Mouse (Mus musculus) heart, postnatal 0 days (tissue): ENCODE data around the gene Rdh13. TPM values are rescaled to one million over a fixed set of nuclear protein-coding genes. Genes with fewer than 3 reads are reported as not detected.
A peak's percentile ranks its signal among the peaks of the same experiment; 100 is the strongest.

Source experiments
- ATAC-seq: fragments of 200-750 bp; cut with Nextera tagmentation; 2 replicates; pipeline ENCODE4 v1.8.0; 2017; ENCODE audit warnings: low read depth, moderate number of reproducible peaks, moderate library complexity; ENCODE audit not compliant: insufficient read depth
- DNase-seq: peaks from one replicate; pipeline ENCODE4 v3.0.0-alpha.2; 2016; ENCODE audit warnings: low spot score
- H3K27ac ChIP-seq: fragments of 300-500 bp; sonication (generic); 2 replicates; pipeline ENCODE4 v1.5.1; 2014; ENCODE audit warnings: low read depth, mild to moderate bottlenecking
- H3K27me3 ChIP-seq: fragments of 300-500 bp; sonication (generic); 2 replicates; pipeline ENCODE4 v1.6.1; 2014; ENCODE audit warnings: low read length, mixed read lengths; ENCODE audit not compliant: control insufficient read depth, insufficient read depth
- H3K36me3 ChIP-seq: fragments of 300-500 bp; sonication (generic); replicated peaks from 2 replicates; pipeline ENCODE4 v1.6.1; 2014; ENCODE audit warnings: low read length, mixed read lengths; ENCODE audit not compliant: control insufficient read depth, insufficient read depth
- H3K4me1 ChIP-seq: fragments of 300-500 bp; sonication (generic); 2 replicates; pipeline ENCODE4 v1.6.1; 2014; ENCODE audit warnings: antibody characterized with exemption; ENCODE audit not compliant: control insufficient read depth, insufficient read depth
- H3K4me2 ChIP-seq: fragments of 300-500 bp; sonication (generic); 2 replicates; pipeline ENCODE4 v1.6.1; 2014; ENCODE audit warnings: low read depth, mild to moderate bottlenecking, low read length, moderate library complexity
- H3K4me3 ChIP-seq: fragments of 300-500 bp; sonication (generic); 2 replicates; pipeline ENCODE4 v1.5.1; 2014; ENCODE audit warnings: low read depth, low read length
- H3K9ac ChIP-seq: fragments of 300-500 bp; sonication (generic); replicated peaks from 2 replicates; pipeline ENCODE4 v1.6.1; 2014; ENCODE audit warnings: low read depth, low read length, mixed read lengths
- H3K9me3 ChIP-seq: fragments of 300-500 bp; sonication (generic); replicated peaks from 2 replicates; pipeline ENCODE4 v1.6.1; 2016; ENCODE audit warnings: low read length; ENCODE audit not compliant: control insufficient read depth
- CTCF ChIP-seq: IDR thresholded peaks from 2 replicates; pipeline ENCODE4 v1.5.1; 2016; ENCODE audit warnings: antibody characterized with exemption, control low read depth, low read depth
- EP300 ChIP-seq: IDR thresholded peaks from 2 replicates; pipeline ENCODE4 v1.6.1; 2016; ENCODE audit warnings: antibody characterized with exemption, low read depth
- WGBS: fragments of 180-500 bp; shearing (Covaris S2); extraction: QIAGEN DNeasy Blood & Tissue Kit; methylation state at CpG from one replicate; pipeline ENCODE4 v1.1.7; 2014; 5-methylcytosine and 5-hydroxymethylcytosine counted together
- polyA plus RNA-seq: library from polyadenylated mRNA; unstranded; fragments of >200 nt; fragmentation: Nextera tagmentation; extraction: Ambion mirVana; gene quantifications from 2 replicates; pipeline ENCODE4 v1.2.1, GENCODE M21; 2015
- total RNA-seq: library from RNA; depleted of rRNA; stranded (reverse); fragments of >200 nt; gene quantifications from 2 replicates; pipeline ENCODE4 v1.2.3, GENCODE M21; 2014; ENCODE audit warnings: low replicate concordance; rRNA removed

Rdh13 gene
- total RNA-seq = 19.4 and 70.3 TPM in 2 replicates
- polyA plus RNA-seq = 24.9 and 28.0 TPM in 2 replicates

GRCm38 (mm10) chr7:4445216-4445791, at the start of gene Rdh13:
TSS of gene Rdh13 (minus strand) at chr7:4445649.
- H3K27me3 ChIP-seq = no peaks in the 10 kb centered on the region
- H3K9ac ChIP-seq = peak within 1 kb of the TSS; percentile 71
- DNase-seq (peak; percentile 95), ATAC-seq (peak; percentile 95)
- 0% methylated on average over 35 of the region's 35 CpGs for WGBS
- H3K4me1 ChIP-seq = 0 out of 2 replicates have a peak, but pooled peaks cover 7% of the 10 kb centered on the region
- peak within 1 kb of the TSS; percentile 56 for H3K4me2 ChIP-seq
- TF ChIP-seq EP300 (no peak), CTCF (peak; percentile 1; the same call in 1 of the 2 replicates)
- H3K4me3 ChIP-seq = peak within 1 kb of the TSS; percentile 87
- peak within 1 kb of the TSS; percentile 94 for H3K27ac ChIP-seq
- H3K36me3 ChIP-seq = peaks cover 39% of the 10 kb centered on the region
- no peaks in the 10 kb centered on the region for H3K9me3 ChIP-seq

DNA sequence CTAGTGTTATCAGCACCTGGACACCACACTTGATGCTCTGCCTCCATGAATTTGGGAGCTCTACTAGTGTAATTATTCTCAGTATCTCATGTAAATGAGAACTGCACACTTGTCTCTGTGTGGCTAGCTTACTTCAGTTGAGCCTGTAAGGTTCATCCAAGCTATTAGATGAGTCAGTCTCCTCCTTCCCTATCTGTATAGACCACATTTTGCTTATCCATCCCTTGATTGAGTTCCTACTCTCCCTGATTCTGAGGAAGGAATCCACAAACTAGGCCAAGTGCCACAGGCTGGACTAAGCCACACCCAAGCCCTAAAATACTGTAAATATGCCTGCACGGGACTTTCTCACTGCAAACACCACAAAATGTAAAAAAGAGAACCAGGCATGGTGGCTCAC, 48.5 kb upstream of the Rdh13 start:
- WGBS = 57% methylated on average over 1 of the region's 1 CpGs
- Histone ChIP-seq H3K9ac (no peak overlapping the region), H3K4me3 (no peak overlapping the region), H3K4me1 (peaks cover 32% of the 10 kb centered on the region), H3K9me3 (no peaks in the 10 kb centered on the region), H3K27ac (no peak overlapping the region), H3K4me2 (no peak overlapping the region), H3K36me3 (peaks cover 59% of the 10 kb centered on the region), H3K27me3 (no peaks in the 10 kb centered on the region)
- ATAC-seq (no peak), DNase-seq (no peak)
- TF ChIP-seq EP300 = no peak
- no peak for TF ChIP-seq CTCF

DNA sequence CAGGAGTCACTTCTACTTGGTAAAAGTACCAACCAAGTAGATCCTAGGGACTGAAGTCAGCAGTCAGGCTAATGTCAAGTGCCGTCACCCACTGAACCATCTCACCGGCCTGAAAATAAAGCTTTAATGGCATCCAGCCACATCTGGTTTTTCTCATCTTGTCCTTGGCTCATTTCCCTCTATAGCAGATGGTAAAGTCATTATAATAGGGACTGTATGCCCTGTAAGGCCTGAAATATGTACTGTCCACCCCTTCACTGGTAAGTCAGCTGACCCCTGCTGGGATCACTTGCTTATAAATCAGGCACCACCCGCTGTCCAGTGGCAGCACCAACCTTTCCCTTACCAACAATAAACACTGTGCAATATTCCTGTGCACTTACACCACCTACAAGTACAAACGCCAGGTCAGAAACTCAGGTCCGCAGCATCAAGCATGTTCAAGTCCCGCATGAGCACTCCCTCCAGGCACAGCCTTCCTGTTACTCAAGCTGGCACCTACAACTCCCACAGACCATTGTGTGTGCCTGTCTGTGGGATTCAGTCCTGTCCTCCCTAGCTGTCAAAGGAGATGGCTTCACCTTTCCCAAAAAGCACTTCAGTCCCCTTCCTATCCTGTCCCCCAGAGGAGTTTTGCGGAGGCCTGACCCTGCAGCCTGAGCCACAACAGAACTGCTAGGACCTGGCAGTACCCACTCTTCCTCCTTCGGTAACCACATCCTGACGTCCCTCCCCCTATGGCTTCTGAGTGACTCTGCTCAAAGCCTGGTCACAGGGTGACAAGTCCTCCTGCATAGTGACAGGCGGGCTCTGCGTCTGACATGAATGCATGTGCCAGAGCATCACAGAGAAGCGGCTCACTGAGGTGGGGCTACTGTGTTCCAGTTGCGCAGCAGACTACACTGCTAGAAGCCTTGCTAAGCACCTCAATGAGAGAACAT, 47.1 kb upstream of the Rdh13 start:
- peak overlapping the region; percentile 88 for H3K27ac ChIP-seq
- TF ChIP-seq CTCF = no peak
- peak; percentile 68; the same call in 1 of the 2 replicates for TF ChIP-seq EP300
- 54% methylated on average over 13 of the region's 13 CpGs for WGBS
- H3K4me2 ChIP-seq = no peak overlapping the region
- H3K4me3 ChIP-seq = no peak overlapping the region
- ATAC-seq = peak; percentile 47
- peaks cover 72% of the 10 kb centered on the region for H3K36me3 ChIP-seq
- peak overlapping the region; percentile 23; the same call in 1 of the 2 replicates for H3K9ac ChIP-seq
- H3K27me3 ChIP-seq = no peaks in the 10 kb centered on the region
- no peak for DNase-seq
- H3K9me3 ChIP-seq = no peaks in the 10 kb centered on the region
- peaks cover 18% of the 10 kb centered on the region for H3K4me1 ChIP-seq

GRCm38 (mm10) chr7:4491308-4491707, 45.9 kb upstream of the Rdh13 start:
- no peak overlapping the region for H3K9ac ChIP-seq
- WGBS = 68% methylated on average over 6 of the region's 6 CpGs
- H3K4me2 ChIP-seq = peak overlapping the region; percentile 12; the same call in 1 of the 2 replicates
- no peak for DNase-seq
- H3K9me3 ChIP-seq = no peaks in the 10 kb centered on the region
- peak; percentile 78 for ATAC-seq
- no peak overlapping the region for H3K4me3 ChIP-seq
- H3K4me1 ChIP-seq = peaks cover 17% of the 10 kb centered on the region
- H3K27ac ChIP-seq = peak overlapping the region; percentile 88
- peaks cover 69% of the 10 kb centered on the region for H3K36me3 ChIP-seq
- TF ChIP-seq CTCF (no peak), EP300 (no peak)
- no peaks in the 10 kb centered on the region for H3K27me3 ChIP-seq

GRCm38 (mm10) chr7:4482281-4482680, 36.8 kb upstream of the Rdh13 start:
- H3K4me2 ChIP-seq = no peak overlapping the region
- ATAC-seq = no peak
- no peak for DNase-seq
- H3K4me1 ChIP-seq = peaks cover 10% of the 10 kb centered on the region
- 83% methylated on average over 12 of the region's 12 CpGs for whole genome bisulfite sequencing
- H3K9ac ChIP-seq = no peak overlapping the region
- no peak for TF ChIP-seq CTCF
- no peak for TF ChIP-seq EP300
- H3K27ac ChIP-seq = no peak overlapping the region
- no peaks in the 10 kb centered on the region for H3K9me3 ChIP-seq
- H3K4me3 ChIP-seq = no peak overlapping the region
- H3K36me3 ChIP-seq = peaks cover 64% of the 10 kb centered on the region
- H3K27me3 ChIP-seq = no peaks in the 10 kb centered on the region
